Mouse (Mus musculus) layer of hippocampus, adult 2 months (tissue): ENCODE data around the gene Espn. TPM values are rescaled to one million over a fixed set of nuclear protein-coding genes. Genes with fewer than 3 reads are reported as not detected.

Experiments used
- DNase-seq, 2 experiments: peaks; one replicate each; pipeline ENCODE4 v3.0.0; 2022; ENCODE audit warnings: low spot score in 2 of 2
- H3K27ac ChIP-seq: fragments of 200-600 bp; 2 replicates; pipeline ENCODE4 v1.8.1; 2022
- H3K4me3 ChIP-seq: fragments of 200-600 bp; 2 replicates; pipeline ENCODE4 v1.8.1; 2022; ENCODE audit warnings: mild to moderate bottlenecking
- CTCF ChIP-seq: fragments of 200-600 bp; conservative IDR thresholded peaks from 2 replicates; pipeline ENCODE4 v1.8.1; 2022; ENCODE audit warnings: antibody characterized with exemption, mild to moderate bottlenecking, moderate library complexity
- total RNA-seq, 2 experiments: library from RNA; stranded (reverse); gene quantifications; 2 replicates each; pipeline ENCODE4 v1.2.3; 2021

Gene Espn
- total RNA-seq, 2 experiments from 2014 or later = 1.2 to 1.9 TPM

GRCm38 (mm10) chr4:152186205-152187082, 34.3 kb upstream of the Espn start:
- TF ChIP-seq CTCF = no peak
- peak overlapping the region; percentile 79 for H3K27ac ChIP-seq
- no peak overlapping the region; the same call in 1 of the 2 replicates for H3K4me3 ChIP-seq
- no peak for DNase-seq

DNA sequence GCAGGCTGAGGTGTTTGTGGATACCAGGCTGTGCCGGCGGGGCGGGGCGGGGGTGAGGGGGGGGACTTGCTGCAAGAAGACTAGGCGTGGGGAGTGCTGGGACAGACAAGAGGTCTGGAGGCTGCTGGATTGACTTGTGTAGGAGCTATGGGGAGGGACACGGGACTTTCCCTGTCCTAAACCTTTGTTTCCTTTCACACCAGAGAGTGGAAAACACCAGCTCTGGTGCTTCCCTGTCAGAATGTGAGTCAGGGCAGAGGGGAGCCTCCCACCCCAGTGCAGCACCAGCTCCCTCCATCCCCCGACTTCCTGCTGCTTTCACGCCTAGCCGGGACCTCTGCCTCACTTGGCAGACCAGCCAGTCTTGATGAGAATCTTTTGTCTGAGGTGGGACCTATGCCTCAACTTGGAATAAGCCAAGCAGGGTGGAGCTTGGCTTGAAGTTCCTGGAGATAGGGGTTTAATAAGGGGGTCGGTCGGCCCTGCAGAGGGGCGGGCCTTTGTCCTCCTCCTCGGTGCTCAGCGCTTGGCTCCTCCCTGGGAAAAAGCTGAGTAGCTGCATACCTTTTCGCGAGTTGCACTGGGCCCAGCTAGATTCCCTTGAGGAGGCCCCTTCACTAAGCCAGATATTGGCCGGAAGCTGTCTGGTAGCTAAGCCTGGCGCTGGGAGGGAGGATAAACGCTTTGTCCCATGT, 33.5 kb upstream of the Espn start:
- no peak for DNase-seq
- Histone ChIP-seq H3K4me3 (peak overlapping the region; percentile 15; the same call in 1 of the 2 replicates), H3K27ac (peak overlapping the region; percentile 79)
- no peak for TF ChIP-seq CTCF

GRCm38 (mm10) chr4:152185137-152185509, 33.0 kb upstream of the Espn start:
- Histone ChIP-seq H3K27ac (peak overlapping the region; percentile 79), H3K4me3 (no peak overlapping the region)
- DNase-seq = no peak
- peak; percentile 35 for TF ChIP-seq CTCF

DNA sequence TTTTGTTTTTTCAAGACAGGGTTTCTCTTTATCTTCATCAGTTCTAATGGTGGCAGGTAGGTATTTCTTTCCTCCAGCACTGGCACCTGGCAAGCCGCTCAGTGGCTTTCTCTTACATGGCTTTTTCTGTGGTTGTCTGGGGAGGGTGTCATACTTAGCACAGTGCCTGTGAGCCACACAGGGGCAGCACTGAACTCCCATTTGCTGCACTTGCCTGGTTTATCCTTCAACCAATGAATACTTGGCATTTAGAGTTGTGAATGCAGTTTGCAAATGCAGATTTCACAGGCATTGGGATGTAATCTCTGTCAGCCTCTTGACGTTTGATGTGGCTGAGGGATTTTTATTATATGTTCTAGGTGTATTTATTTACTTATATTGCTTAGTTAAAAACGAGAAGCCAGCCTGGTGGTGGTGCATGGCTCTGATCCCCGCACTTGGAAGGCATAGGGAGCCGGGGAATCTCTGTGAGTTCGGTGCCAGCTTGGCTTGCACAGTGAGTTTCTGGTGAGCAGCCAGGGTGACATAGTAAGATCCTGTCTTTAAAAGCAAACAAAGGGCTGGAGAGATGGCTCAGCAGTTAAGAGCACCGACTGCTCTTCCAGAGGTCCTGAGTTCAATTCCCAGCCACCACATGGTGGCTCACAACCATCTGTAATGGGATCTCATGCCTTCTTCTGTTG, 32.3 kb upstream of the Espn start:
- Histone ChIP-seq H3K4me3 (no peak overlapping the region), H3K27ac (peak overlapping the region; percentile 79)
- peak; percentile 77 for TF ChIP-seq CTCF
- DNase-seq = peak; percentile 47 to 57

- DNase-seq = no peak
- 0 out of 2 replicates have a peak overlapping the region, but pooled peaks have one; percentile 15 for H3K27ac ChIP-seq
- no peak for TF ChIP-seq CTCF
These were observed 30.0 kb upstream of the Espn start for GRCm38 (mm10) chr4:152182205-152182604.

GRCm38 (mm10) chr4:152179946-152180660, 27.9 kb upstream of the Espn start:
- Histone ChIP-seq H3K27ac (peak overlapping the region; percentile 18; the same call in 1 of the 2 replicates), H3K4me3 (peak overlapping the region; percentile 84)
- no peak for DNase-seq
- TF ChIP-seq CTCF = peak; percentile 30

More at GRCm38 (mm10) chr4:152182205-152182604, 30.0 kb upstream of the Espn start:
- H3K4me3 ChIP-seq = no peak overlapping the region

GRCm38 (mm10) chr4:152178916-152179705, 26.9 kb upstream of the Espn start:
- no peak for DNase-seq
- Histone ChIP-seq H3K27ac (peak overlapping the region; percentile 92), H3K4me3 (peak overlapping the region; percentile 84)
- no peak for TF ChIP-seq CTCF

- Histone ChIP-seq H3K4me3 (peak overlapping the region; percentile 84), H3K27ac (peak overlapping the region; percentile 92)
- TF ChIP-seq CTCF = no peak
These were observed 26.2 kb upstream of the Espn start for GRCm38 (mm10) chr4:152178344-152178864.

DNA sequence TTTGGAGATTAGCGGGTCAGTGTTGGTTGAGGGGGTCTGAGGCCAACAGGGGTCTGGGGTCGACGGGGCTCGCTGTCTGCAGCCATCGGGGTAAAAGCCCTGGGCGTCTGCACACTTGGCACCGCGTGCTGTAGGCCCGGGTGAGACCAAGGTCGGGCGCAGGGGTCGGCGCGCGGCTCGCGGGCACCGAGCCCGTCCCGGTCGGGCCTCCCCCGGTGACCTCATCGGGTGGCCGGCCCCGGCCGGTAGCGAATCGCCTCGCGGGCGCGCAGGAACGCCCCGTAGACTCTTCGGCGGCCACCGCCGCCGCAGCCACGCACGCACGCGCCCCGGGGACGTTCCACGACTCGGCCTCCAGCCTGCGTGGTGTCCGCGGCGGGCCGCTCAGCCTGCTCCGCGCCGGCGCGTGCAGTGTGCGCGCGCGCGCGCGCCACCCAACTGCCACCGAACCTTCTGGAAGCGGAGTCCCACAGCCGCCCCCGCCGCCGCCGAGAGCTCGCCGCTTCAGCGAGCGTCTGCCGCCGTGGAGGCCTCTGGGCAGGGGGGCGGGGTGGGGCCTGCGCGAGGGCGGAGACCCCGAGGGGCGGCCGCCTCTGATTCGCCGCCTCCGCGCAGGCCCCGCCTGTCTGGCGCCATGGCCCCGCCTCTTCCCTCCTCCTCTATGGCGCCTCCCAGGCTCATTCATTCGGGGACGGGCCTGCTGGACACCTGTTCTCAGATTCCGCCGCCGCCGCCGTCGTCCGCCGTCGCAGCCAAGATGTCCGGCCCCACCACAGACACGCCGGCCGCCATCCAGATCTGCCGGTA, 25.6 kb upstream of the Espn start, which contains the start of gene Acot7:
Gene Acot7 (plus strand): TSS at position 598 of the 807 bp plus-strand sequence.
- Histone ChIP-seq H3K4me3 (peak within 1 kb of the TSS; percentile 84), H3K27ac (peak within 1 kb of the TSS; percentile 96)
- TF ChIP-seq CTCF = no peak
- peak; percentile 92 to 93 for DNase-seq

More at GRCm38 (mm10) chr4:152178344-152178864, 26.2 kb upstream of the Espn start:
- no peak for DNase-seq

DNA sequence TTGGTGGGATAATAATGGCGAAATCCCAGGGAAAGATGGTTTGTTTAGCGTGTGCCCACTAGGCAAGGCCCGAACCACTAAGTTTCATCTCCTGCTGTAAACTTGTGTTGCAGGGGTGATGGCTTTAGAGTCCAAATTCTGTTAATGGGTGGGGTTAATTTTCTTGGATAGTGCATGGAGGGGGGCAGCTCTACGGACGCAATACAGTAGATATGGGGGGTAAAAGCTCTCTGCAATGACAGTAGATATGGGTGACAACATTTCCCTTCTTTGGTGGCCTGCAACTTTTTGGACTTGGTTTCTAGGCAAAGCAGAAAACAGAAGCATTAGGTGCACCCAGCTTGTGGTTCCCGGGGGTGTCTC, 25.0 kb upstream of the Espn start:
- TF ChIP-seq CTCF = no peak
- Histone ChIP-seq H3K27ac (peak overlapping the region; percentile 96), H3K4me3 (peak overlapping the region; percentile 84)
- no peak for DNase-seq
